Mouse (Mus musculus) liver, embryonic 14.5 days (tissue): Measurements from ENCODE around the gene Kif5c. TPM values are rescaled to one million over a fixed set of nuclear protein-coding genes. Genes with fewer than 3 reads are reported as not detected.

Experiments used
- ATAC-seq: fragments of 200-750 bp; cut with Nextera tagmentation; 2 replicates; pipeline ENCODE4 v1.8.0; 2017; ENCODE audit warnings: moderate number of reproducible peaks, mild to moderate bottlenecking, moderate library complexity; ENCODE audit not compliant: insufficient read depth
- DNase-seq, 3 experiments: peaks; one replicate each; pipeline ENCODE4 v3.0.0-alpha.2; 2012 to 2013; ENCODE audit warnings: low read depth in 3 of 3, low spot score in 3 of 3
- H3K27ac ChIP-seq: fragments of 300-500 bp; sonication (generic); 2 replicates; pipeline ENCODE4 v1.5.1; 2014; ENCODE audit warnings: moderate library complexity, mild to moderate bottlenecking, control low read depth, inconsistent platforms
- H3K27me3 ChIP-seq: fragments of 300-500 bp; sonication (generic); 2 replicates; pipeline ENCODE4 v1.6.1; 2014; ENCODE audit warnings: mild to moderate bottlenecking, low read length, moderate library complexity; ENCODE audit not compliant: control insufficient read depth, insufficient read depth
- H3K36me3 ChIP-seq: fragments of 300-500 bp; sonication (generic); replicated peaks from 2 replicates; pipeline ENCODE4 v1.6.1; 2014; ENCODE audit warnings: low read depth; ENCODE audit not compliant: control insufficient read depth, insufficient read depth
- H3K4me1 ChIP-seq, 2 experiments: fragments of 200-500 bp in 1 of 2; fragments of 300-500 bp in 1 of 2; sonication (generic) in 1 of 2; replicated peaks; 2 replicates each; pipeline ENCODE4 v1.6.1; 2012 to 2014; ENCODE audit warnings: antibody characterized with exemption in 1 of 2, inconsistent platforms in 1 of 2, low read length in 1 of 2; ENCODE audit not compliant: control insufficient read depth in 2 of 2, insufficient read depth in 2 of 2
- H3K4me2 ChIP-seq: fragments of 300-500 bp; sonication (generic); 2 replicates; pipeline ENCODE4 v1.6.1; 2014; ENCODE audit warnings: low read depth, mild to moderate bottlenecking, control low read depth, moderate library complexity
- H3K4me3 ChIP-seq, 2 experiments: fragments of 200-500 bp in 1 of 2; fragments of 300-500 bp in 1 of 2; sonication (generic) in 1 of 2; 2 replicates each; pipeline ENCODE4 v1.5.1; 2012 to 2014; ENCODE audit warnings: low read depth in 2 of 2, low read length in 2 of 2, mild to moderate bottlenecking in 2 of 2, control low read depth in 1 of 2, inconsistent platforms in 1 of 2, moderate library complexity in 1 of 2; ENCODE audit not compliant: insufficient read depth in 1 of 2
- H3K9ac ChIP-seq: fragments of 300-500 bp; sonication (generic); replicated peaks from 2 replicates; pipeline ENCODE4 v1.6.1; 2014; ENCODE audit warnings: mild to moderate bottlenecking, control low read depth, moderate library complexity
- H3K9me3 ChIP-seq: fragments of 300-500 bp; sonication (generic); 2 replicates; pipeline ENCODE4 v1.6.1; 2016; ENCODE audit warnings: low read length, mixed read lengths; ENCODE audit not compliant: control insufficient read depth
- CTCF ChIP-seq: IDR thresholded peaks from 2 replicates; pipeline ENCODE4 v1.5.1; 2016; ENCODE audit warnings: antibody characterized with exemption, low read depth, control low read depth
- EP300 ChIP-seq: IDR thresholded peaks from 2 replicates; pipeline ENCODE4 v1.6.1; 2016; ENCODE audit warnings: antibody characterized with exemption, low read depth
- WGBS: fragments of 180-500 bp; shearing (Covaris S2); extraction: QIAGEN DNeasy Blood & Tissue Kit; methylation state at CpG from one replicate; pipeline ENCODE4 v1.1.7; 2014; ENCODE audit not compliant: insufficient replicate concordance; 5-methylcytosine and 5-hydroxymethylcytosine counted together
- polyA plus RNA-seq, 2 experiments: library from polyadenylated mRNA; depleted of rRNA in 1 of 2; stranded (reverse) in 1 of 2; unstranded in 1 of 2; fragments of >200 nt; fragmentation: Nextera tagmentation in 1 of 2; extraction: Ambion mirVana in 1 of 2; gene quantifications; 2 replicates each; pipeline versions ENCODE4 v1.2.1 to v1.2.3; 2012 to 2014

The Kif5c gene
- polyA plus RNA-seq, 2 experiments: 0.10 to 0.17 TPM

GRCm38 (mm10) chr2:49572111-49572642 lies 46.9 kb upstream of the Kif5c start:
- H3K9me3 ChIP-seq: no peaks in the 10 kb centered on the region
- no peak overlapping the region for H3K4me3 ChIP-seq
- no peaks in the 10 kb centered on the region for H3K4me1 ChIP-seq
- ATAC-seq (no peak), DNase-seq (no peak)
- no peak for TF ChIP-seq EP300
- no peak for TF ChIP-seq CTCF
- no peak overlapping the region for H3K4me2 ChIP-seq
- H3K9ac ChIP-seq: no peak overlapping the region
- H3K27me3 ChIP-seq: no peaks in the 10 kb centered on the region
- WGBS: 66% methylated on average over 12 of the region's 12 CpGs
- no peaks in the 10 kb centered on the region for H3K36me3 ChIP-seq
- no peak overlapping the region for H3K27ac ChIP-seq

GRCm38 (mm10) chr2:49572684-49573083 lies 46.4 kb upstream of the Kif5c start:
- Histone ChIP-seq H3K27me3 (no peaks in the 10 kb centered on the region), H3K27ac (no peak overlapping the region), H3K4me2 (no peak overlapping the region), H3K9ac (no peak overlapping the region), H3K4me1 (no peaks in the 10 kb centered on the region), H3K36me3 (no peaks in the 10 kb centered on the region), H3K9me3 (no peaks in the 10 kb centered on the region), H3K4me3 (no peak overlapping the region)
- 65% methylated on average over 9 of the region's 9 CpGs for WGBS
- DNase-seq: no peak
- TF ChIP-seq CTCF: no peak
- no peak for TF ChIP-seq EP300
- ATAC-seq: no peak

DNA sequence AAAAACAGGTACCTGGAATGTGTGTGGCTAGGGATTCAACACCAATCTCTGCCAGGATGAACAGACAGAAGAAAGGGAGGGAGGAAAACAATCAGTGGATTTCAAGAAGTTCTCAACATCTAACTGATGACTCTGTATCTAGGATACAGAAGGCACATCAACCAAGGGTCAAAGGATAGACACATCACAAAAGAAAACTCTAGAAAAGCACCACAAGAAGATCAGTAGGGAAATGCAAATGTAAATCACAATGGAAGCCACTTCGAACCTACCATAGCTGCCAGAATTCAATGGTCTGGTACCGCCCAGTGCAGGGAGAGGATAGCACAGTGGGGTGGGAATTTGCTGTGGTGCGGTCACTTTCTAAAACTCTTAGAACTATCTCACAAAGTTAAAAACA lies 45.8 kb upstream of the Kif5c start:
- DNase-seq (no peak), ATAC-seq (no peak)
- no peaks in the 10 kb centered on the region for H3K4me1 ChIP-seq
- no peak for TF ChIP-seq CTCF
- TF ChIP-seq EP300: no peak
- no peak overlapping the region for H3K4me2 ChIP-seq
- 74% methylated on average over 3 of the region's 3 CpGs for WGBS
- H3K9me3 ChIP-seq: no peaks in the 10 kb centered on the region
- no peaks in the 10 kb centered on the region for H3K27me3 ChIP-seq
- no peak overlapping the region for H3K9ac ChIP-seq
- H3K36me3 ChIP-seq: no peaks in the 10 kb centered on the region
- no peak overlapping the region for H3K27ac ChIP-seq
- no peak overlapping the region for H3K4me3 ChIP-seq

DNA sequence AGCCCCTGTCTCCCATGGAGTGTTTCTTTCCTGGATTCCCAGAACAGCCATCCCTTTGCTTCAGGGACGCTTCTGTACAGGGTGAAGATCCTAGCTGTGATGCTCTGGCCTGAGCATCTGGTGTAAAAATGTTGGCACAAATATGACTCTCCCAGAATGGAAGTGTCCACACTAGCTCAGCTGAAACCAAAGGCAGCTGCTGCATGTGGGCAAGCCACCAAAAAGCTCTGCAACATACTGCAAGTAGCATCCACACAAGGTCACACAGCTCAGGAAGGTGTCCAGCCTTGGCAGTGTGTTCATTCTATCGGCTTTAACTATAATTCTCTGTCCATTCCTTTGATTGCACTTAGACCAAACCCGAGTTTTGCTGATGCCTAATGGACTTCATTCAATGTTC lies 38.5 kb upstream of the Kif5c start:
- no peak overlapping the region for H3K27ac ChIP-seq
- no peak overlapping the region for H3K4me2 ChIP-seq
- no peaks in the 10 kb centered on the region for H3K4me1 ChIP-seq
- TF ChIP-seq EP300: no peak
- no peaks in the 10 kb centered on the region for H3K27me3 ChIP-seq
- no peak for ATAC-seq
- H3K4me3 ChIP-seq: no peak overlapping the region
- WGBS: 49% methylated on average over 3 of the region's 3 CpGs
- DNase-seq: no peak
- no peak overlapping the region for H3K9ac ChIP-seq
- H3K36me3 ChIP-seq: no peaks in the 10 kb centered on the region
- H3K9me3 ChIP-seq: no peaks in the 10 kb centered on the region

- H3K4me2 ChIP-seq: no peak overlapping the region
- no peak overlapping the region for H3K4me3 ChIP-seq
- no peak overlapping the region for H3K27ac ChIP-seq
- no peaks in the 10 kb centered on the region for H3K27me3 ChIP-seq
- H3K4me1 ChIP-seq: no peaks in the 10 kb centered on the region
- DNase-seq (no peak), ATAC-seq (no peak)
- no peaks in the 10 kb centered on the region for H3K36me3 ChIP-seq
- 57% methylated on average over 5 of the region's 5 CpGs for WGBS
- no peak overlapping the region for H3K9ac ChIP-seq
- TF ChIP-seq CTCF (no peak), EP300 (no peak)
- no peaks in the 10 kb centered on the region for H3K9me3 ChIP-seq
Observed at GRCm38 (mm10) chr2:49582546-49582945, 36.6 kb upstream of the Kif5c start.
